Mouse (Mus musculus): ENCODE data around the gene Scin.

DNA sequence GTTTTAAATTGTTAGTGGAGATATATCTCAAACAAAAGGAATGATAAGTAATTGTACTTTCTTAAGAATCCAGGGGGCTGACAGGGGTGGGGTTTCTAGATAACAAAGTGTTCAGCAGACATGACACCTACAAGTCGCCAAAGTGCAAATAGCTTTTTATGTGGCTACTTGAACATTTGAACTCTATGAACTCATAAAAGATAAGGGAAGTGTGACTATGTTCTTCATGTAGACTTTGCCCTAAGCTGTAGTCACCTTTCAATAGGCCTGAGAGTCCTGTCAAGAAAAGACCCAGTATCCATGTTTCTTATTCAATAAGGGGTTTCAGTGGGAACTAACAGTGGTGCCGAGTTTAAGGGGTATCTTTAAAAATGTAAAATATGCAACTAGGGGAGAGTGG is 110.1 kb downstream of the Scin start:
- TF ChIP-seq CTCF (IDR thresholded peaks at IDR 0.05; ENCODE audit: low read depth, low read length), result no peak
- no peak for TF ChIP-seq POLR2A (IDR thresholded peaks at IDR 0.05; ENCODE audit: insufficient read depth, low read length)
- TF ChIP-seq EP300 (IDR thresholded peaks at IDR 0.05; ENCODE audit: insufficient read depth, low read depth, low read length), result no peak

Data from ES-Bruce4 (cell line).